Mouse (Mus musculus): ENCODE results near the gene A26c2. TPM values are rescaled to one million over a fixed set of nuclear protein-coding genes. Genes with fewer than 3 reads are reported as not detected.

A26c2 gene
- not detected in 2 replicates for polyA plus RNA-seq (2012; ENCODE audit: insufficient read depth, insufficient read length, low replicate concordance, missing spikeins)

GRCm38 (mm10) chr7:62823573-62823972 lies at the start of gene A26c2:
A26c2 (minus strand) TSS chr7:62823673.
- 81% methylated on average over 7 of the region's 7 CpGs for WGBS
- Histone ChIP-seq H3K4me1 (ENCODE audit: control insufficient read depth, insufficient read depth, low read length) (no peaks in the 10 kb centered on the region), H3K27ac (ENCODE audit: insufficient read depth, low read depth, low read length) (no peak within 1 kb of the TSS), H3K4me3 (ENCODE audit: insufficient read depth, low read depth, low read length) (no peak within 1 kb of the TSS)
- TF ChIP-seq CTCF (IDR thresholded peaks at IDR 0.05; ENCODE audit: insufficient read depth, low read depth, low read length) = no peak
- TF ChIP-seq POLR2A (IDR thresholded peaks at IDR 0.05; ENCODE audit: insufficient read depth, low read depth, low read length) = no peak

DNA sequence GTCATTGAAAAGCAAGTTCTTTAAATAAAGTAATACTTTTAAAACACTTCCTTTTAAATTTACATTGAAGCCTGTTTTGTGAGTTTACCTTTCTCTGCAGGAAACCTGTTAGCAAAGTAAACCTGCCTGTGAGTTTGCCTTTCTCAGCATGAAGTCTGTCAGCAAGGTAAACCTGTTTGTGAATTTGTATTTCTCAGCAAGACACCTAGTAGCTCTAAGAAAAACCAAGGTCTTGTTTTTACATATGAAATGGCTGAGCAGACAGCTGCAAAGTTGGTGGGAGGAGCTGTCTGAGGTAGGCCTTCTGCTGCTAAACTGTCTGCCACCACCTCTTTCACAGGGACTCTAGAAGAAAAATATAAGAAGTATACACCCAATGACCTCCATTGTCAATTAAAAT lies 28.0 kb upstream of the A26c2 start:
- Histone ChIP-seq H3K27ac (ENCODE audit: insufficient read depth, low read depth, low read length) (no peak overlapping the region), H3K4me3 (ENCODE audit: insufficient read depth, low read depth, low read length) (no peak overlapping the region), H3K4me1 (ENCODE audit: control insufficient read depth, insufficient read depth, low read length) (no peaks in the 10 kb centered on the region)
- TF ChIP-seq CTCF (IDR thresholded peaks at IDR 0.05; ENCODE audit: insufficient read depth, low read depth, low read length) (no peak), POLR2A (IDR thresholded peaks at IDR 0.05; ENCODE audit: insufficient read depth, low read depth, low read length) (no peak)
